Mouse (Mus musculus): ENCODE measurements around the gene Asgr1. TPM values are rescaled to one million over a fixed set of nuclear protein-coding genes. Genes with fewer than 3 reads are reported as not detected.
A peak's percentile ranks its signal among the peaks of the same experiment; 100 is the strongest.

Gene Asgr1
- 0.40 and 0.66 TPM in 2 replicates for polyA plus RNA-seq (2014; fragmentation: Nextera tagmentation; extraction: Ambion mirVana)

GRCm38 (mm10) chr11:70053898-70054570 is at the start of gene Asgr1:
Asgr1 (plus strand) TSS chr11:70054085.
- no peaks in the 10 kb centered on the region for H3K9me3 ChIP-seq (ENCODE audit: control insufficient read depth, low read length)
- H3K4me1 ChIP-seq (replicated peaks; ENCODE audit: control insufficient read depth, insufficient read depth, low read length), result peaks cover 5% of the 10 kb centered on the region
- no peak for ATAC-seq (replicated peaks; ENCODE audit: low FRiP score)
- no peak within 1 kb of the TSS for H3K27ac ChIP-seq (ENCODE audit: low read depth, low read length)
- no peak within 1 kb of the TSS for H3K9ac ChIP-seq (ENCODE audit: low read depth, low read length)
- H3K4me2 ChIP-seq, result no peak within 1 kb of the TSS
- H3K4me3 ChIP-seq (ENCODE audit: low read depth, low read length), result no peak within 1 kb of the TSS
- H3K36me3 ChIP-seq (ENCODE audit: control insufficient read depth, insufficient read depth, low read length), result no peaks in the 10 kb centered on the region
- no peaks in the 10 kb centered on the region for H3K27me3 ChIP-seq (replicated peaks; ENCODE audit: control insufficient read depth, insufficient read depth, low read length)
- WGBS, result 80% methylated on average over 10 of the region's 10 CpGs
- DNase-seq (ENCODE audit: low spot score), result no peak

GRCm38 (mm10) chr11:70005521-70005920 is 48.4 kb upstream of the Asgr1 start:
- Histone ChIP-seq H3K27me3 (replicated peaks; ENCODE audit: control insufficient read depth, insufficient read depth, low read length) (no peaks in the 10 kb centered on the region), H3K4me2 (no peak overlapping the region), H3K9me3 (ENCODE audit: control insufficient read depth, low read length) (no peaks in the 10 kb centered on the region), H3K9ac (ENCODE audit: low read depth, low read length) (no peak overlapping the region), H3K4me3 (ENCODE audit: low read depth, low read length) (no peak overlapping the region), H3K36me3 (ENCODE audit: control insufficient read depth, insufficient read depth, low read length) (peaks cover 27% of the 10 kb centered on the region), H3K27ac (ENCODE audit: low read depth, low read length) (no peak overlapping the region), H3K4me1 (replicated peaks; ENCODE audit: control insufficient read depth, insufficient read depth, low read length) (peaks cover 11% of the 10 kb centered on the region)
- no peak for DNase-seq (ENCODE audit: low spot score)
- WGBS, result 63% methylated on average over 5 of the region's 5 CpGs
- ATAC-seq (replicated peaks; ENCODE audit: low FRiP score), result no peak

DNA sequence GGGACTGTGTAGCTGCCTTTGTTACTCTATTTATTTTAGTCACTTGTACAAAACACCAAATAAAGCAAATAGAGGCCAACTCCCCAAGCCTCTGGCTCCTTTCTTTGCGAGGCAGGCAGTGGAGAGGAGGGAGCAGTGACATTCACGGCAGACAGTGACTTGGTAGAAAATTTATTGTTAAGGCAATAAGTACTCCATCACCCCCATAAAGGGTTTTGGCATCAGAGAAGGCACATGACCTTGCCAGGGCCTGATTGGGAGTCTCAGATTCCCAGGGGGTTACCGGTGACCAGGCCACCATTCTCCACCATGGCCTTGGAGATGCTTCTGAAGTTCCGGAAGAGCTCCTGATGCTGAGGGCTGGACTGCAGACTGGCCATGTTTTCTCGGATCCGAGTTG is 43.9 kb upstream of the Asgr1 start:
- DNase-seq (ENCODE audit: low spot score) (no peak), ATAC-seq (replicated peaks; ENCODE audit: low FRiP score) (no peak)
- WGBS, result 91% methylated on average over 6 of the region's 6 CpGs
- no peak overlapping the region for H3K4me2 ChIP-seq
- H3K4me3 ChIP-seq (ENCODE audit: low read depth, low read length), result no peak overlapping the region
- H3K4me1 ChIP-seq (replicated peaks; ENCODE audit: control insufficient read depth, insufficient read depth, low read length), result peaks cover 8% of the 10 kb centered on the region
- no peaks in the 10 kb centered on the region for H3K9me3 ChIP-seq (ENCODE audit: control insufficient read depth, low read length)
- no peak overlapping the region for H3K9ac ChIP-seq (ENCODE audit: low read depth, low read length)
- no peaks in the 10 kb centered on the region for H3K27me3 ChIP-seq (replicated peaks; ENCODE audit: control insufficient read depth, insufficient read depth, low read length)
- peaks cover 55% of the 10 kb centered on the region for H3K36me3 ChIP-seq (ENCODE audit: control insufficient read depth, insufficient read depth, low read length)
- H3K27ac ChIP-seq (ENCODE audit: low read depth, low read length), result no peak overlapping the region

DNA sequence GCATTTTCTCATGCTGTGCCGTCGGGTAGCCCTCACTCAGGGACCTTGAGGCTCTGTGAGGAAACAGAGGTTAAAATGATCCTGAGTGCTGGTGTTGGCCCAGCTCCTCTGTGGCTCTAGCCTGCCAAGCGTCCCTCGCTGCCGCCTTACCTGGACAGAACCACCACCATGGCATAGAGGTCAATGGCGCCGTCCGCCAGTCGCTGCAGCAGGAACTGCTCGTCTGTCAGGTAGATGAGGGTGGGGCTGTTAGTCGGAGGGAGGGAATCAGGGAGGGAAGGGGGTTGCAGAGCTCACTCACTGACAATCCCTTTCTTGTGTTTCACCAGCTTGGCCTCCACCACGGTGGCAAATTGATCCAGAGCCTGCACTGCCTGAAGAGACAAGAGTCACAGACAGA is 43.3 kb upstream of the Asgr1 start:
- ATAC-seq (replicated peaks; ENCODE audit: low FRiP score), result no peak
- no peak overlapping the region for H3K9ac ChIP-seq (ENCODE audit: low read depth, low read length)
- H3K4me2 ChIP-seq, result no peak overlapping the region
- peaks cover 8% of the 10 kb centered on the region for H3K4me1 ChIP-seq (replicated peaks; ENCODE audit: control insufficient read depth, insufficient read depth, low read length)
- no peak overlapping the region for H3K4me3 ChIP-seq (ENCODE audit: low read depth, low read length)
- WGBS, result 85% methylated on average over 12 of the region's 12 CpGs
- H3K27me3 ChIP-seq (replicated peaks; ENCODE audit: control insufficient read depth, insufficient read depth, low read length), result no peaks in the 10 kb centered on the region
- H3K27ac ChIP-seq (ENCODE audit: low read depth, low read length), result no peak overlapping the region
- H3K36me3 ChIP-seq (ENCODE audit: control insufficient read depth, insufficient read depth, low read length), result peaks cover 55% of the 10 kb centered on the region
- no peak for DNase-seq (ENCODE audit: low spot score)
- no peaks in the 10 kb centered on the region for H3K9me3 ChIP-seq (ENCODE audit: control insufficient read depth, low read length)

DNA sequence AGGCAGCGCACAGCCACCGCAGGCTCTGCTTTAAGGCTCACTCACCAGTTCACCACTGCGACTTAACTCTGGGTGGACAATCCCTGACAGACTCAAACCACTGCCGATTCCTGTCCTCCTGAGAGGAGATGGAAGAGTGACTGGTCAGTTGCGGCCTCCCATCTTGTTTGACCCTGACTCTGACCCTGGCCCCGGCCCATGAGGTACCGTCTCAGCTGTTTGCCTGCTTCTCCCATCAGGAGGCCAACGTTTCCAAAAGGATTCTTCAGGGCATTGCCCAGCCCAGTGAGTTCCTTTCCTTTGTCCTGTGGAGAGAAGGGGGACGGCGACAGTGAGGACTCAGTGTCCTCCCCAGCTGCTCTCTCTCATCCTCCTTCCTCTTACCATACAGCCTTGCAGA is 42.9 kb upstream of the Asgr1 start:
- DNase-seq (ENCODE audit: low spot score) (no peak), ATAC-seq (replicated peaks; ENCODE audit: low FRiP score) (no peak)
- Histone ChIP-seq H3K4me3 (ENCODE audit: low read depth, low read length) (no peak overlapping the region), H3K4me1 (replicated peaks; ENCODE audit: control insufficient read depth, insufficient read depth, low read length) (peaks cover 8% of the 10 kb centered on the region), H3K4me2 (no peak overlapping the region), H3K9me3 (ENCODE audit: control insufficient read depth, low read length) (no peaks in the 10 kb centered on the region), H3K27ac (ENCODE audit: low read depth, low read length) (no peak overlapping the region), H3K27me3 (replicated peaks; ENCODE audit: control insufficient read depth, insufficient read depth, low read length) (no peaks in the 10 kb centered on the region), H3K36me3 (ENCODE audit: control insufficient read depth, insufficient read depth, low read length) (peaks cover 52% of the 10 kb centered on the region), H3K9ac (ENCODE audit: low read depth, low read length) (no peak overlapping the region)
- WGBS, result 85% methylated on average over 10 of the region's 10 CpGs

DNA sequence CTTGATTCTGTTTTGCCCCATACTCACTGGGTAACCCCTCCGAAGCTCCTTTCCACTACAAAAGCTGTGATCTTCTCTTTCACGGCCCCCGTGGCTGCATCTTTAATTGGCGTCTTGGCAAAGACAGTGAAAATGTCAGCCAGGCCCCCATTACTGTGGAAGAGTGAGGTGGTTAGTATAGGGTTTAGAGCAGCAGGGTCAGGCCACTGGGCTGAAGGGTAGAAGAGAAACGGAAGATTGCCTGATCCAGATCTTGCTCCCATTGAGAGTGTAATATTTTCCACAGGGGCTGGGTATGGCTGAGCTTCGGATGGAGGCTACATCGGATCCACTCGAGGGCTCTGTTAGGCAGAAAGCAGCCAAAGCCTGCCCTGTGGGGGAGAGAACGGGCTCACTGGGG is 41.0 kb upstream of the Asgr1 start:
- Histone ChIP-seq H3K4me2 (no peak overlapping the region), H3K4me1 (replicated peaks; ENCODE audit: control insufficient read depth, insufficient read depth, low read length) (peaks cover 17% of the 10 kb centered on the region), H3K36me3 (ENCODE audit: control insufficient read depth, insufficient read depth, low read length) (peaks cover 39% of the 10 kb centered on the region), H3K4me3 (ENCODE audit: low read depth, low read length) (no peak overlapping the region), H3K9ac (ENCODE audit: low read depth, low read length) (no peak overlapping the region), H3K9me3 (ENCODE audit: control insufficient read depth, low read length) (no peaks in the 10 kb centered on the region), H3K27me3 (replicated peaks; ENCODE audit: control insufficient read depth, insufficient read depth, low read length) (no peaks in the 10 kb centered on the region), H3K27ac (ENCODE audit: low read depth, low read length) (no peak overlapping the region)
- DNase-seq (ENCODE audit: low spot score) (no peak), ATAC-seq (replicated peaks; ENCODE audit: low FRiP score) (no peak)
- WGBS, result 90% methylated on average over 9 of the region's 9 CpGs

GRCm38 (mm10) chr11:70013408-70013807 is 40.5 kb upstream of the Asgr1 start:
- no peak overlapping the region for H3K27ac ChIP-seq (ENCODE audit: low read depth, low read length)
- peaks cover 19% of the 10 kb centered on the region for H3K4me1 ChIP-seq (replicated peaks; ENCODE audit: control insufficient read depth, insufficient read depth, low read length)
- H3K9me3 ChIP-seq (ENCODE audit: control insufficient read depth, low read length), result no peaks in the 10 kb centered on the region
- DNase-seq (ENCODE audit: low spot score) (no peak), ATAC-seq (replicated peaks; ENCODE audit: low FRiP score) (no peak)
- H3K9ac ChIP-seq (ENCODE audit: low read depth, low read length), result no peak overlapping the region
- H3K4me3 ChIP-seq (ENCODE audit: low read depth, low read length), result no peak overlapping the region
- WGBS, result 88% methylated on average over 3 of the region's 3 CpGs
- no peak overlapping the region for H3K4me2 ChIP-seq
- peaks cover 39% of the 10 kb centered on the region for H3K36me3 ChIP-seq (ENCODE audit: control insufficient read depth, insufficient read depth, low read length)
- H3K27me3 ChIP-seq (replicated peaks; ENCODE audit: control insufficient read depth, insufficient read depth, low read length), result no peaks in the 10 kb centered on the region

- no peak for ATAC-seq (replicated peaks; ENCODE audit: low FRiP score)
- Histone ChIP-seq H3K4me3 (ENCODE audit: low read depth, low read length) (peak overlapping the region; percentile 62; the same call in 1 of the 2 replicates), H3K36me3 (ENCODE audit: control insufficient read depth, insufficient read depth, low read length) (peaks cover 37% of the 10 kb centered on the region)
Observed at GRCm38 (mm10) chr11:70014051-70014450, 39.8 kb upstream of the Asgr1 start.

DNA sequence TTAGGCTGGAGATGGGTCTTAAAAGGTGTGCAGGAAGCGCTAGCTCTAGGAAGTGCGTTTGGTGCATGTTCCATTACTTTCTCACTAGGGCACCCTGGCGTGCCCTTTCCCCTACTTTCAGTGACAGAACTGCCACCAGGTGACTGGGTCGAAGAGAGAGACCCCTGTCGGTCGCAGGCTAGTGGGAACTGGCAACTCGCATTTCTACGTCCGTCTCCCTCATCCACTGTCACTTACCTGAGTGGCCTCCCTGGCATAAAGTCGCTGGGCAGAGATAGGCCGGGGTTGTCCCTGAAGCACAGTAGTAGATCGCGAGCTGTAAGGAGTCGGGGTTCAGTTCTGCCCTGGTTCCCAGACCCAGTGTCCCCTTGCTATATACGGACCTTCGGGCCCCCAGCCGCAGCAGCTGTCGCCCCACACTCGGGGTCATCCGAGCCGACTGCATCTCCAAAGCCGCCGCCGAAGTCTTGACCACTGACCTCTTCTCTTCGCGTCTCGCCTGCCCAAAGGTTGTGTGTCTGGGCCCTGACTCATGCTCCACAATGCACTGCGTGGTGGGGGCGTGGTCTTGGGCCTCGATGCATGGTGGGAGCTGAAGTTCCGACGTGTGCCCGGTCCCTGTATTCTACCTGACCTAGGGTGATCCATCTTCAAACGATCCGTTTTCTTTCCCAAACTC is 38.9 kb upstream of the Asgr1 start, which contains the start of gene Acadvl:
Gene Acadvl, minus strand, starts transcription at position 532 of the 679 bp plus-strand sequence.
- peak within 1 kb of the TSS; percentile 85 for H3K4me2 ChIP-seq
- H3K27me3 ChIP-seq (replicated peaks; ENCODE audit: control insufficient read depth, insufficient read depth, low read length), result no peaks in the 10 kb centered on the region
- peak within 1 kb of the TSS; percentile 75 for H3K9ac ChIP-seq (ENCODE audit: low read depth, low read length)
- DNase-seq (ENCODE audit: low spot score), result peak; percentile 87
- peaks cover 35% of the 10 kb centered on the region for H3K4me1 ChIP-seq (replicated peaks; ENCODE audit: control insufficient read depth, insufficient read depth, low read length)
- no peaks in the 10 kb centered on the region for H3K9me3 ChIP-seq (ENCODE audit: control insufficient read depth, low read length)
- WGBS, result under 1% methylated on average over 35 of the region's 35 CpGs
- peak; percentile 86 for ATAC-seq (replicated peaks; ENCODE audit: low FRiP score)
- H3K4me3 ChIP-seq (ENCODE audit: low read depth, low read length), result peak within 1 kb of the TSS; percentile 62
- peaks cover 31% of the 10 kb centered on the region for H3K36me3 ChIP-seq (ENCODE audit: control insufficient read depth, insufficient read depth, low read length)
- peak within 1 kb of the TSS; percentile 62 for H3K27ac ChIP-seq (ENCODE audit: low read depth, low read length)

More at GRCm38 (mm10) chr11:70014051-70014450, 39.8 kb upstream of the Asgr1 start:
- H3K27me3 ChIP-seq (replicated peaks; ENCODE audit: control insufficient read depth, insufficient read depth, low read length), result no peaks in the 10 kb centered on the region
- H3K27ac ChIP-seq (ENCODE audit: low read depth, low read length), result no peak overlapping the region
- H3K4me1 ChIP-seq (replicated peaks; ENCODE audit: control insufficient read depth, insufficient read depth, low read length), result peaks cover 26% of the 10 kb centered on the region
- no peaks in the 10 kb centered on the region for H3K9me3 ChIP-seq (ENCODE audit: control insufficient read depth, low read length)
- 60% methylated on average over 5 of the region's 5 CpGs for WGBS
- DNase-seq (ENCODE audit: low spot score), result no peak
- H3K9ac ChIP-seq (ENCODE audit: low read depth, low read length), result peak overlapping the region; percentile 75
- H3K4me2 ChIP-seq, result peak overlapping the region; percentile 85
